Mouse (Mus musculus) midbrain, embryonic 10.5 days (tissue): ENCODE data around the gene Slc40a1. TPM values are rescaled to one million over a fixed set of nuclear protein-coding genes. Genes with fewer than 3 reads are reported as not detected.

Experiments
- DNase-seq: peaks from one replicate; pipeline ENCODE4 v3.0.0-alpha.2; 2017; ENCODE audit warnings: low spot score
- H3K27ac ChIP-seq: fragments of 300-500 bp; sonication (generic); replicated peaks from 2 replicates; pipeline ENCODE4 v1.5.1; 2016; ENCODE audit warnings: mild to moderate bottlenecking
- H3K27me3 ChIP-seq: fragments of 300-500 bp; sonication (generic); 2 replicates; pipeline ENCODE4 v1.6.1; 2016; ENCODE audit warnings: low read depth, mild to moderate bottlenecking; ENCODE audit not compliant: poor library complexity, severe bottlenecking
- H3K36me3 ChIP-seq: fragments of 300-500 bp; sonication (generic); 2 replicates; pipeline ENCODE4 v1.6.1; 2016; ENCODE audit warnings: mild to moderate bottlenecking, moderate library complexity
- H3K4me1 ChIP-seq: fragments of 300-500 bp; sonication (generic); 2 replicates; pipeline ENCODE4 v1.6.1; 2016
- H3K4me3 ChIP-seq: fragments of 300-500 bp; sonication (generic); 2 replicates; pipeline ENCODE4 v1.5.1; 2016; ENCODE audit warnings: mild to moderate bottlenecking, moderate library complexity
- H3K9me3 ChIP-seq: fragments of 300-500 bp; sonication (generic); replicated peaks from 2 replicates; pipeline ENCODE4 v1.6.1; 2016; ENCODE audit warnings: mild to moderate bottlenecking
- WGBS: fragments of 180-500 bp; shearing (Covaris S2); methylation state at CpG from one replicate; pipeline ENCODE4 v1.1.7; 2016; 5-methylcytosine and 5-hydroxymethylcytosine counted together
- polyA plus RNA-seq: library from polyadenylated mRNA; unstranded; fragments of >200 nt; fragmentation: Nextera tagmentation; extraction: Ambion mirVana; gene quantifications from 2 replicates; pipeline ENCODE4 v1.2.1, GENCODE M21; 2016

Slc40a1 gene
- polyA plus RNA-seq, 1 experiment from 2014 or later, result 9.0 TPM

GRCm38 (mm10) chr1:45876450-45877198 lies 49.7 kb downstream of the Slc40a1 start:
- 90% methylated on average over 6 of the region's 6 CpGs for WGBS
- H3K4me3 ChIP-seq, result no peak overlapping the region
- no peaks in the 10 kb centered on the region for H3K9me3 ChIP-seq
- no peak overlapping the region for H3K27ac ChIP-seq
- no peak for DNase-seq
- no peaks in the 10 kb centered on the region for H3K36me3 ChIP-seq
- H3K27me3 ChIP-seq, result no peaks in the 10 kb centered on the region
- H3K4me1 ChIP-seq, result no peaks in the 10 kb centered on the region

GRCm38 (mm10) chr1:45875640-45876039 lies 50.7 kb downstream of the Slc40a1 start:
- Histone ChIP-seq H3K4me1 (no peaks in the 10 kb centered on the region), H3K27ac (no peak overlapping the region), H3K4me3 (no peak overlapping the region), H3K9me3 (no peaks in the 10 kb centered on the region), H3K36me3 (no peaks in the 10 kb centered on the region), H3K27me3 (no peaks in the 10 kb centered on the region)
- 85% methylated on average over 2 of the region's 2 CpGs for WGBS
- no peak for DNase-seq

GRCm38 (mm10) chr1:45873250-45873649 lies 53.1 kb downstream of the Slc40a1 start:
- H3K27me3 ChIP-seq, result no peaks in the 10 kb centered on the region
- 88% methylated on average over 2 of the region's 2 CpGs for WGBS

GRCm38 (mm10) chr1:45868479-45869137 lies 57.7 kb downstream of the Slc40a1 start:
- Histone ChIP-seq H3K9me3 (no peaks in the 10 kb centered on the region), H3K36me3 (no peaks in the 10 kb centered on the region), H3K4me1 (no peaks in the 10 kb centered on the region), H3K27ac (no peak overlapping the region), H3K4me3 (no peak overlapping the region), H3K27me3 (no peaks in the 10 kb centered on the region)
- DNase-seq, result no peak
- 76% methylated on average over 3 of the region's 3 CpGs for WGBS

More at GRCm38 (mm10) chr1:45873250-45873649, 53.1 kb downstream of the Slc40a1 start:
- no peak overlapping the region for H3K4me3 ChIP-seq
- no peak overlapping the region for H3K27ac ChIP-seq
- no peaks in the 10 kb centered on the region for H3K9me3 ChIP-seq
- H3K36me3 ChIP-seq, result no peaks in the 10 kb centered on the region
- no peak for DNase-seq
- H3K4me1 ChIP-seq, result no peaks in the 10 kb centered on the region

GRCm38 (mm10) chr1:45868050-45868449 lies 58.3 kb downstream of the Slc40a1 start:
- DNase-seq, result no peak
- Histone ChIP-seq H3K27me3 (no peaks in the 10 kb centered on the region), H3K27ac (no peak overlapping the region), H3K4me3 (no peak overlapping the region), H3K36me3 (no peaks in the 10 kb centered on the region), H3K4me1 (no peaks in the 10 kb centered on the region), H3K9me3 (no peaks in the 10 kb centered on the region; the same call in 1 of the 2 replicates)
- WGBS, result 86% methylated on average over 1 of the region's 1 CpGs

- Histone ChIP-seq H3K4me3 (no peak overlapping the region), H3K27ac (no peak overlapping the region), H3K9me3 (no peaks in the 10 kb centered on the region; the same call in 1 of the 2 replicates), H3K36me3 (no peaks in the 10 kb centered on the region), H3K27me3 (no peaks in the 10 kb centered on the region), H3K4me1 (no peaks in the 10 kb centered on the region)
- DNase-seq, result no peak
- WGBS, result 76% methylated on average over 3 of the region's 3 CpGs
These were observed 59.9 kb downstream of the Slc40a1 start for GRCm38 (mm10) chr1:45866288-45867018.

GRCm38 (mm10) chr1:45865727-45866126 lies 60.6 kb downstream of the Slc40a1 start:
- DNase-seq, result no peak
- H3K27me3 ChIP-seq, result no peaks in the 10 kb centered on the region
- H3K4me3 ChIP-seq, result no peak overlapping the region
- H3K27ac ChIP-seq, result no peak overlapping the region
- no peaks in the 10 kb centered on the region; the same call in 1 of the 2 replicates for H3K9me3 ChIP-seq
- H3K36me3 ChIP-seq, result no peaks in the 10 kb centered on the region
- 74% methylated on average over 5 of the region's 5 CpGs for WGBS
- H3K4me1 ChIP-seq, result no peaks in the 10 kb centered on the region

GRCm38 (mm10) chr1:45865316-45865715 lies 61.0 kb downstream of the Slc40a1 start:
- WGBS, result 55% methylated on average over 1 of the region's 1 CpGs
- Histone ChIP-seq H3K36me3 (no peaks in the 10 kb centered on the region), H3K9me3 (no peaks in the 10 kb centered on the region; the same call in 1 of the 2 replicates), H3K27ac (no peak overlapping the region), H3K4me1 (no peaks in the 10 kb centered on the region), H3K4me3 (no peak overlapping the region), H3K27me3 (no peaks in the 10 kb centered on the region)
- no peak for DNase-seq

GRCm38 (mm10) chr1:45864564-45865014 lies 61.7 kb downstream of the Slc40a1 start:
- H3K9me3 ChIP-seq, result no peaks in the 10 kb centered on the region; the same call in 1 of the 2 replicates
- no peak overlapping the region for H3K4me3 ChIP-seq
- WGBS, result 74% methylated on average over 4 of the region's 4 CpGs
- H3K27me3 ChIP-seq, result no peaks in the 10 kb centered on the region
- no peak overlapping the region for H3K27ac ChIP-seq
- no peaks in the 10 kb centered on the region for H3K4me1 ChIP-seq
- no peaks in the 10 kb centered on the region for H3K36me3 ChIP-seq
- no peak for DNase-seq

GRCm38 (mm10) chr1:45863641-45864040 lies 62.7 kb downstream of the Slc40a1 start:
- Histone ChIP-seq H3K4me3 (no peak overlapping the region), H3K27me3 (no peaks in the 10 kb centered on the region), H3K36me3 (no peaks in the 10 kb centered on the region), H3K9me3 (no peaks in the 10 kb centered on the region; the same call in 1 of the 2 replicates), H3K27ac (no peak overlapping the region), H3K4me1 (no peaks in the 10 kb centered on the region)
- WGBS, result 93% methylated on average over 3 of the region's 3 CpGs
- DNase-seq, result no peak

GRCm38 (mm10) chr1:45861162-45861561 lies 65.2 kb downstream of the Slc40a1 start:
- DNase-seq, result no peak
- Histone ChIP-seq H3K27me3 (no peaks in the 10 kb centered on the region), H3K36me3 (no peaks in the 10 kb centered on the region)

GRCm38 (mm10) chr1:45860349-45860748 lies 66.0 kb downstream of the Slc40a1 start:
- no peak for DNase-seq
- Histone ChIP-seq H3K27ac (no peak overlapping the region), H3K36me3 (no peaks in the 10 kb centered on the region), H3K4me1 (no peaks in the 10 kb centered on the region), H3K4me3 (no peak overlapping the region), H3K27me3 (no peaks in the 10 kb centered on the region), H3K9me3 (no peaks in the 10 kb centered on the region; the same call in 1 of the 2 replicates)
- WGBS, result 79% methylated on average over 5 of the region's 5 CpGs

More at GRCm38 (mm10) chr1:45861162-45861561, 65.2 kb downstream of the Slc40a1 start:
- H3K27ac ChIP-seq, result no peak overlapping the region
- no peaks in the 10 kb centered on the region; the same call in 1 of the 2 replicates for H3K9me3 ChIP-seq
- no peaks in the 10 kb centered on the region for H3K4me1 ChIP-seq
- H3K4me3 ChIP-seq, result no peak overlapping the region
